Mouse (Mus musculus): ENCODE measurements at regions not wholly inside any gene's neighbourhood (a gene's known extent, or its start where the extent isn't known, plus 50 kb on each side); places are given as distances from the start of the nearest gene placed in this dataset.

- Histone ChIP-seq H3K4me1 (replicated peaks; ENCODE audit: control insufficient read depth, insufficient read depth, low read length) (no peaks in the 10 kb centered on the region), H3K4me2 (replicated peaks) (no peak overlapping the region), H3K4me3 (replicated peaks; ENCODE audit: low read length) (no peak overlapping the region), H3K9me3 (ENCODE audit: control insufficient read depth, low read length) (no peaks in the 10 kb centered on the region), H3K36me3 (replicated peaks; ENCODE audit: control insufficient read depth, insufficient read depth) (no peaks in the 10 kb centered on the region), H3K9ac (no peak overlapping the region), H3K27me3 (ENCODE audit: control insufficient read depth, insufficient read depth, low read length) (no peaks in the 10 kb centered on the region), H3K27ac (no peak overlapping the region)
- ATAC-seq (ENCODE audit: low FRiP score) = no peak
- DNase-seq (ENCODE audit: low spot score) = no peak
- 89% methylated on average over 3 of the region's 3 CpGs for WGBS
Measured at GRCm38 (mm10) chr13:60291344-60291743, 114.2 kb upstream of the Gas1 start.

DNA sequence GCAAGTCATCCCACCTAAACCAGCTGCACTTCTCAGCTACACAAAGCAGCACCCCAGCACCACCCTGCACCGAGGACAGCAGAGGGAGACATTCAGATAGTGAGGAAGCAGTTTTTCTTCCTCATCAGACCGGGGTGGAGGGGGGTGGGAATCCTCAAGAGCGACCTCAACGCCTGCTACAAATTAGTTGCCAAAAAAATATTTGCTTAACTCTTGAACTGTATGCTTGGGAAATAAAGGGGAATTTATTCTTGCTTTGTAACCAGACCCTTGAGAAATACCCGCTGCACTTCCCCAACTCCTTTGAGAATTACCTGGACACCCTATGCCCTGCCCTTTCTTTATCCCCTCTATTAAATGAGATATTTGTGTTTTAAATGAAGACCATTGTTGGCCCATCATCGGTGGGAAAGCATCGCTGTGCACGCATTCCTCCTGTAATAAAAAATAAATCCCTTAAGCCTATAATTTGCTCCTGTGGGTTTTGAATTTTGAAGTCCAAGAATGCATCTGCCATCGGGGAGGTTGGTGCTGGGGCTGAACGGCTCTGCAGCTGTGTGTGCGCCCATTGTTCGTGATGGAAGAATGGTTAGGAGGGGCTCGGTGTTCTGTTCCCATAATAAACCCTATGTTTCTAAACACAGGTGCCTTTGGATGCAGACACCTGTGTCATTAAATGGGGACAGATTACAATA is 119.2 kb upstream of the Gas1 start:
- no peaks in the 10 kb centered on the region for H3K36me3 ChIP-seq (replicated peaks; ENCODE audit: control insufficient read depth, insufficient read depth)
- H3K27ac ChIP-seq = no peak overlapping the region
- H3K4me1 ChIP-seq (replicated peaks; ENCODE audit: control insufficient read depth, insufficient read depth, low read length) = no peaks in the 10 kb centered on the region
- ATAC-seq (ENCODE audit: low FRiP score) = no peak
- no peaks in the 10 kb centered on the region for H3K9me3 ChIP-seq (ENCODE audit: control insufficient read depth, low read length)
- DNase-seq (ENCODE audit: low spot score) = no peak
- H3K27me3 ChIP-seq (ENCODE audit: control insufficient read depth, insufficient read depth, low read length) = no peaks in the 10 kb centered on the region
- no peak overlapping the region for H3K9ac ChIP-seq
- H3K4me2 ChIP-seq (replicated peaks) = no peak overlapping the region
- 70% methylated on average over 13 of the region's 13 CpGs for WGBS
- H3K4me3 ChIP-seq (replicated peaks; ENCODE audit: low read length) = no peak overlapping the region

- Histone ChIP-seq H3K36me3 (replicated peaks; ENCODE audit: control insufficient read depth, insufficient read depth) (no peaks in the 10 kb centered on the region), H3K4me2 (replicated peaks) (no peak overlapping the region), H3K9ac (no peak overlapping the region), H3K27me3 (ENCODE audit: control insufficient read depth, insufficient read depth, low read length) (no peaks in the 10 kb centered on the region), H3K4me1 (replicated peaks; ENCODE audit: control insufficient read depth, insufficient read depth, low read length) (no peaks in the 10 kb centered on the region), H3K4me3 (replicated peaks; ENCODE audit: low read length) (no peak overlapping the region), H3K9me3 (ENCODE audit: control insufficient read depth, low read length) (no peaks in the 10 kb centered on the region), H3K27ac (no peak overlapping the region)
- DNase-seq (ENCODE audit: low spot score) (no peak), ATAC-seq (ENCODE audit: low FRiP score) (no peak)
- WGBS = 84% methylated on average over 6 of the region's 6 CpGs
Measured at GRCm38 (mm10) chr13:60296896-60297275, 119.7 kb upstream of the Gas1 start.

DNA sequence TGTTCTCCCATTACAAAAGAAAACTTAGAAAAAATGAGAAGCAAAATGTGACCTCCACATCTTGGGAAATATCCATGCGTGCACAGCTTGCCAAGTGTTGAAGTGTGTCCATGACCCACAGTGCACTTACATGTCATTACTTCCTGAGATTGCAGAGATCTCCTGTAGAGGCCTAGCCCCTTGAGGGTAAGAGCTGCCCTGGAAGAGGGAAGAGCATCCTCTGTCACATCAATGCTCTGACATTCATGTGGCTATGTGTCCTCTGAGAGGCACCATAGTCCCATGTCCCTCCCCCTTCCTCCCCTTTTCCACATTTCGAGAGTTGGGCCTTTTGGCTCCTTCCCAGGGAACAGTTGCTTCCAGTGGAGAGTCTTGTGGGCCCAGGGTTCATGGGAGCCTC is 121.4 kb upstream of the Gas1 start:
- ATAC-seq (ENCODE audit: low FRiP score) = no peak
- Histone ChIP-seq H3K9me3 (ENCODE audit: control insufficient read depth, low read length) (no peaks in the 10 kb centered on the region), H3K4me1 (replicated peaks; ENCODE audit: control insufficient read depth, insufficient read depth, low read length) (no peaks in the 10 kb centered on the region), H3K36me3 (replicated peaks; ENCODE audit: control insufficient read depth, insufficient read depth) (no peaks in the 10 kb centered on the region), H3K27me3 (ENCODE audit: control insufficient read depth, insufficient read depth, low read length) (no peaks in the 10 kb centered on the region), H3K4me2 (replicated peaks) (no peak overlapping the region), H3K9ac (no peak overlapping the region), H3K4me3 (replicated peaks; ENCODE audit: low read length) (no peak overlapping the region), H3K27ac (no peak overlapping the region)
- WGBS = 61% methylated on average over 2 of the region's 2 CpGs
- DNase-seq (ENCODE audit: low spot score) = no peak

DNA sequence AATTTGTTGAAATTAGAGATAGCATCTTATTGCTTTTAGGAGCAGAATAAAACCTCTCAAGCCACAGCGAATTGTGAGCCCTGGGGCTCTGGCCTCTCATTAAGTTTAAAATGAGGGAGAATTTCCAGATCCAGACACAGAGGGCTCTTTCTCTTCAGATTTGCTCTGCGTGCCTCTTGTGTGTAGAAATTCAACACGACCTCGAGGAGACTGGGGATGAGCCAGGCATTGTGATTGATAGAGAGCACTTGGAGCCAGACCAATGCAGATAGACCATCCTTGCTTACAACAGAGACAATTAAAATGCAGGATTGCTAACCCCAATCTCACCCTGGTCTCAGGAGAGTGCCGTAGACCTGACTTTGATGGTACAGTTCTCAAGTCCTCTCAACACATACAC is 121.9 kb upstream of the Gas1 start:
- WGBS = 60% methylated on average over 5 of the region's 5 CpGs
- no peak overlapping the region for H3K4me3 ChIP-seq (replicated peaks; ENCODE audit: low read length)
- no peak overlapping the region for H3K27ac ChIP-seq
- no peak for DNase-seq (ENCODE audit: low spot score)
- H3K27me3 ChIP-seq (ENCODE audit: control insufficient read depth, insufficient read depth, low read length) = no peaks in the 10 kb centered on the region
- no peak overlapping the region for H3K4me2 ChIP-seq (replicated peaks)
- no peaks in the 10 kb centered on the region for H3K9me3 ChIP-seq (ENCODE audit: control insufficient read depth, low read length)
- ATAC-seq (ENCODE audit: low FRiP score) = no peak
- no peak overlapping the region for H3K9ac ChIP-seq
- H3K36me3 ChIP-seq (replicated peaks; ENCODE audit: control insufficient read depth, insufficient read depth) = no peaks in the 10 kb centered on the region
- no peaks in the 10 kb centered on the region for H3K4me1 ChIP-seq (replicated peaks; ENCODE audit: control insufficient read depth, insufficient read depth, low read length)

- H3K9me3 ChIP-seq (ENCODE audit: control insufficient read depth, low read length) = no peaks in the 10 kb centered on the region
- H3K4me2 ChIP-seq (replicated peaks) = no peak overlapping the region
- ATAC-seq (ENCODE audit: low FRiP score) (no peak), DNase-seq (ENCODE audit: low spot score) (no peak)
- no peak overlapping the region for H3K4me3 ChIP-seq (replicated peaks; ENCODE audit: low read length)
- H3K9ac ChIP-seq = no peak overlapping the region
- H3K27me3 ChIP-seq (ENCODE audit: control insufficient read depth, insufficient read depth, low read length) = no peaks in the 10 kb centered on the region
- H3K36me3 ChIP-seq (replicated peaks; ENCODE audit: control insufficient read depth, insufficient read depth) = no peaks in the 10 kb centered on the region
- WGBS = 95% methylated on average over 9 of the region's 9 CpGs
- no peaks in the 10 kb centered on the region for H3K4me1 ChIP-seq (replicated peaks; ENCODE audit: control insufficient read depth, insufficient read depth, low read length)
- no peak overlapping the region for H3K27ac ChIP-seq
Measured at GRCm38 (mm10) chr13:60303561-60303960, 126.4 kb upstream of the Gas1 start.

DNA sequence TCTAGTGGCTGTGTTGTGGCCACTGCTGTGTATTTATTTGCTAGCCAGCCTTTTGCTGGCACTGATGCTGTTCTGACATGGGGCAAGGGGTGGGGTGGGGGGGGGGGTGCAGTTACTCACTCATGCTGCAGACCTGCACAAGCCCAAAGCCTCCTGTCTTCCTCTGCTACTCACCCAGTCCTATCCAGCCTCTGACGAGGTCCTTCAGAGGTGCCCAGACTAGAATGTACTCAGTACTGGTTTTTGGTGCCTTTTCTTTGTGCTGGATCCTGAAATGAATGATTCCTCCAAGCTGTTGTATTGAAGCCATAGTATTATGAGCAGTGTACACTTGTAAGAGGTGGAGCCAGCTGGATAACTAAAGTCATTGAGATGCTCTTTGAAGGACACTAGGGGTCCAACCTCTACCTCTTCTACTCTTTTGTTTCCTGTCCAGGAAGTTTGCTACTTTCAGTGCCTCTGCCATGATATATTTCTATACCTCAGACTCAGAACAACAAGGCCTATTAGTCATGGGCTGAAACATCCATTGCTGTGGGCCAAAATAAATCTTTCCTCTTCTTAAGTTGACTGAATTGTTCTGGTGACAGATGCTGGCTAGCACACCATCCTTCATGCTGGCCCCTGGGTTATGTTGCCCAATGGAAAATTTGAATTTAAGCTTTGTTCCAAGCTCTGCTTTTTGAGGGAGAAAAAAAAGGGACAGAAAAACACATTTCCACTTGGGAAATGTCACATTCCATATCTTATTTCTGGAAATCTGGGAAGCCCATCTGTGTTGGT is 128.1 kb upstream of the Gas1 start:
- DNase-seq (ENCODE audit: low spot score) (no peak), ATAC-seq (ENCODE audit: low FRiP score) (no peak)
- H3K27me3 ChIP-seq (ENCODE audit: control insufficient read depth, insufficient read depth, low read length) = no peaks in the 10 kb centered on the region
- H3K4me1 ChIP-seq (replicated peaks; ENCODE audit: control insufficient read depth, insufficient read depth, low read length) = no peaks in the 10 kb centered on the region
- 67% methylated on average over 1 of the region's 1 CpGs for WGBS
- no peaks in the 10 kb centered on the region for H3K9me3 ChIP-seq (ENCODE audit: control insufficient read depth, low read length)
- H3K4me3 ChIP-seq (replicated peaks; ENCODE audit: low read length) = no peak overlapping the region
- no peak overlapping the region for H3K4me2 ChIP-seq (replicated peaks)
- H3K36me3 ChIP-seq (replicated peaks; ENCODE audit: control insufficient read depth, insufficient read depth) = no peaks in the 10 kb centered on the region
- H3K9ac ChIP-seq = no peak overlapping the region
- no peak overlapping the region for H3K27ac ChIP-seq

GRCm38 (mm10) chr13:60308062-60308801 is 131.1 kb upstream of the Gas1 start:
- Histone ChIP-seq H3K9ac (no peak overlapping the region), H3K36me3 (replicated peaks; ENCODE audit: control insufficient read depth, insufficient read depth) (no peaks in the 10 kb centered on the region), H3K4me2 (replicated peaks) (no peak overlapping the region), H3K9me3 (ENCODE audit: control insufficient read depth, low read length) (no peaks in the 10 kb centered on the region), H3K4me3 (replicated peaks; ENCODE audit: low read length) (no peak overlapping the region), H3K27ac (no peak overlapping the region), H3K27me3 (ENCODE audit: control insufficient read depth, insufficient read depth, low read length) (no peaks in the 10 kb centered on the region), H3K4me1 (replicated peaks; ENCODE audit: control insufficient read depth, insufficient read depth, low read length) (no peaks in the 10 kb centered on the region)
- WGBS = 63% methylated on average over 13 of the region's 13 CpGs
- ATAC-seq (ENCODE audit: low FRiP score) (no peak; the same call in 1 of the 2 replicates), DNase-seq (ENCODE audit: low spot score) (peak; percentile 41)

DNA sequence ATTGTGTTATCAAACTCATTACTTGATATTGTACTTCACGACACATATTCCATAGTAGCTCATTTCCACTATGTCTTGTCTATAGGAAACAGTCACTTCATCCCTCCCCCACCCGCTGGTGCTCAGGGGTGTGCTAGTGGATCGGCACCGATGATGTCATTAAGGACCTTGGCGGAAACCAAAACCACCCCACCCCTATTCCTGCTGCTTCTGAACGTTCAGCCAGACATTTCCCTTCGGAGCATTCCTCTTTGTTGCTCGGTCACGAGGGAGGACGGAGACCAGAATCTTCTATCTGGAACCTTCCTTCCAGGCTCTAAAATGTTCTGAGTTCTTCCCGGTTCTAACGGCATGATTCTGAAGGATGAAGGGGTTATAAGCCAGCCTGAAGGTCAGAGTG is 132.3 kb upstream of the Gas1 start:
- no peak overlapping the region for H3K27ac ChIP-seq
- no peak overlapping the region for H3K9ac ChIP-seq
- no peaks in the 10 kb centered on the region for H3K4me1 ChIP-seq (replicated peaks; ENCODE audit: control insufficient read depth, insufficient read depth, low read length)
- no peaks in the 10 kb centered on the region for H3K9me3 ChIP-seq (ENCODE audit: control insufficient read depth, low read length)
- 93% methylated on average over 12 of the region's 12 CpGs for WGBS
- H3K36me3 ChIP-seq (replicated peaks; ENCODE audit: control insufficient read depth, insufficient read depth) = no peaks in the 10 kb centered on the region
- H3K27me3 ChIP-seq (ENCODE audit: control insufficient read depth, insufficient read depth, low read length) = no peaks in the 10 kb centered on the region
- H3K4me2 ChIP-seq (replicated peaks) = no peak overlapping the region
- ATAC-seq (ENCODE audit: low FRiP score) = no peak
- DNase-seq (ENCODE audit: low spot score) = no peak
- no peak overlapping the region for H3K4me3 ChIP-seq (replicated peaks; ENCODE audit: low read length)
